Mouse (Mus musculus) cerebellum, adult 2 months (tissue): Measurements from ENCODE around the gene Gm43638. TPM values are rescaled to one million over a fixed set of nuclear protein-coding genes. Genes with fewer than 3 reads are reported as not detected.
"Not testable (repeated sequence)": the region's sequence is repeated elsewhere in the genome, so short reads cannot be mapped to it uniquely, and the experiment has no call there.

Experiments used
- DNase-seq, 2 experiments: peaks; one replicate each; pipeline ENCODE4 v3.0.0; 2021
- H3K27ac ChIP-seq: fragments of 200-500 bp; 2 replicates; pipeline ENCODE4 v1.5.1; 2012; ENCODE audit warnings: low read length, control low read depth, inconsistent platforms; ENCODE audit not compliant: insufficient read depth
- H3K27me3 ChIP-seq: fragments of 200-500 bp; 2 replicates; pipeline ENCODE4 v1.6.1; 2012; ENCODE audit warnings: inconsistent platforms, mild to moderate bottlenecking, low read length, moderate library complexity; ENCODE audit not compliant: control insufficient read depth, insufficient read depth
- H3K4me1 ChIP-seq: fragments of 200-500 bp; 2 replicates; pipeline ENCODE4 v1.6.1; 2011; ENCODE audit warnings: low read length; ENCODE audit not compliant: control insufficient read depth, insufficient read depth
- H3K4me3 ChIP-seq: fragments of 200-500 bp; replicated peaks from 2 replicates; pipeline ENCODE3; 2011; ENCODE audit warnings: mild to moderate bottlenecking, low read depth, low read length, control low read depth; ENCODE audit not compliant: insufficient read depth
- CTCF ChIP-seq: fragments of 200-500 bp; IDR thresholded peaks from 2 replicates; pipeline ENCODE4 v1.5.1; 2011; ENCODE audit warnings: low read depth, mild to moderate bottlenecking, control low read depth, low read length, moderate library complexity, borderline replicate concordance; ENCODE audit not compliant: insufficient read depth
- POLR2A ChIP-seq: fragments of 200-500 bp; IDR thresholded peaks from 2 replicates; pipeline ENCODE4 v1.6.1; 2011; ENCODE audit warnings: low read length, control low read depth, borderline replicate concordance; ENCODE audit not compliant: insufficient read depth
- WGBS: fragments of 180-500 bp; shearing (Covaris S2); methylation state at CpG from one replicate; pipeline ENCODE4 v1.1.7; 2018; 5-methylcytosine and 5-hydroxymethylcytosine counted together
- polyA plus RNA-seq: library from polyadenylated mRNA; depleted of rRNA; stranded (reverse); fragments of >200 nt; gene quantifications from 2 replicates; pipeline ENCODE4 v1.2.3, GENCODE M21; 2012

Gene Gm43638
- polyA plus RNA-seq, 1 experiment: not detected

DNA sequence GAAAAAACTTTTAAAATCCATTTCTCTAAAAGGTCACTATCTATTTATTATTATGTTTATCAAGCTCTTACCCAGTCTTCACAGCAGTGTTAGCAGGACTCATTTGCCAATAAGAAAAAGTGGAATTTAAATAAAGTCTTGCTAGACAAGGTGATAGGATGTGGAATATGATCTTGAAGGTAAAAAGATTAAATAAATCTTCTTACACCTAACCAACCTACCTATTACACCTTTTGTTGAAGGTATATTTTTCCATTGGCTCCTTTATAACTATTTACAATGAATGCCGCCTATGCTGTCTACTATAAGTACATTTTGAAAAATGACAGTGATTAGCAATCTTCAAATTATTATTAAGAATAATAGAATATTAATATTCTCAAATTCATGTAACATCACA is 4.2 kb upstream of the Gm43638 start, which contains the start of gene Ugt2a1:
Gene Ugt2a1, minus strand, starts transcription at position 101 of the 400 bp plus-strand sequence.
- H3K27me3 ChIP-seq: no peaks in the 10 kb centered on the region
- no peaks in the 10 kb centered on the region for H3K4me1 ChIP-seq
- no peak for DNase-seq
- no peak within 1 kb of the TSS for H3K4me3 ChIP-seq
- TF ChIP-seq POLR2A (no peak), CTCF (no peak)
- no peak within 1 kb of the TSS for H3K27ac ChIP-seq
- 86% methylated on average over 1 of the region's 1 CpGs for WGBS

DNA sequence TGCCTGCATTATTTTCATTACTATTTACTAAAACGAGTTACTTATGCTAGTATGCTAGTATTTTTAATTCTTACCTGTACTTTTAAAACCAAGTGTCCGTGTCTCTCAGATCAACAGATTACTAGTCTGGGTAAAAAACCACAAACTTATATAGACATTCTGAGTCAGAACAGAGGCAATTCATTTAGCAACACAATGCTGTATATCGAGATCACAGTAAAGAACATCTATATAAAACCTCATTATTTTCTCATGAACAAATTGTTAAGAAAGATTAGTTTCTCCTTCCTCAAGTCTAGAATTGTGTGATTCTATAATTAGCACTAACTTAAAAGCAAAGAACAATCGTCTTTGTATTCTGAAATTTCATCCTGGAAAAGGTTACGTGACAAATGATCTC is 4.4 kb downstream of the Gm43638 start, which contains the start of gene Ugt2a2:
Gene Ugt2a2, minus strand, starts transcription at position 101 of the 400 bp plus-strand sequence.
- TF ChIP-seq POLR2A (no peak), CTCF (no peak)
- Histone ChIP-seq H3K4me1 (no peaks in the 10 kb centered on the region), H3K4me3 (no peak within 1 kb of the TSS), H3K27ac (no peak within 1 kb of the TSS), H3K27me3 (no peaks in the 10 kb centered on the region)
- WGBS: 73% methylated on average over 5 of the region's 5 CpGs
- DNase-seq: no peak

DNA sequence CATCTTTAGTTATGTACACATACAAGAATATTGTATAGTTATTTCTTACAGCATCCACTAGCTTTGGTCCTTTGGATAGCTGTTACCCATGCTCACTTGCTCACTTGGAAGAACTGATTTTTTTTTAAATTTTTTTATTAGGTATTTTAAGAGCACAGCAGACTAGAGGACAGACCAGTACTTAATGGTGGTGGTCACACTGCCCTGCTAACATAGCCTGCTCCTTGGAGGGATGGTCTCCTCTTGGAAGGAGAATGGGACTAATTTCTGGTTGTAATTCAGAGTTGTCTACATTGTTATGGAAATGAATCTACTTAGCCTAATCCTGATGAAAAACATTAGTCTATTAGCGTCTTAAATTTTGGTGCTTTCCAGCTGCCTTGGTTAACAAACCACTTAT is 27.8 kb downstream of the Gm43638 start:
- no peak overlapping the region for H3K27ac ChIP-seq
- H3K4me1 ChIP-seq: no peaks in the 10 kb centered on the region
- H3K4me3 ChIP-seq: no peak overlapping the region
- TF ChIP-seq POLR2A: no peak
- TF ChIP-seq CTCF: no peak
- 27% methylated on average over 1 of the region's 1 CpGs for WGBS
- no peak for DNase-seq
- H3K27me3 ChIP-seq: no peaks in the 10 kb centered on the region

DNA sequence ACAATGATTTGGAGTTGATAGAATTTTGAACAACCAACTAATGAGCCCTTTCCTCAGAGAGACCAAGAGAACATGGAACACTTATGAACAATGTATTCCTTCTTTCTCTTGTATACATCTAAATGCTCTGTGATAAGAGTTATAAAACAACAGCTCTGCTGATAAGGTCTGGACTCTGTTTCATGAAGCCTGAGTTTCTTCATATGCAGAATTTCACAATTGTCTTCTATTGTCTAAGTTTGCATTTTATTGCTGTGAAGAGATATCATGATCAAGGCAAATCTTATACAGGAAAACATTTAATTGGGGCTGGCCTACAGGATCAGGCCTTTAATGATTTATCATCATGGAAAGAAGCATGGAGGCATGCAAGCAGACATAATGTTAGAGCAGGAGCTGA is 28.9 kb downstream of the Gm43638 start:
- H3K27ac ChIP-seq: no peak overlapping the region
- no peaks in the 10 kb centered on the region for H3K27me3 ChIP-seq
- no peak for DNase-seq
- H3K4me3 ChIP-seq: no peak overlapping the region
- no peaks in the 10 kb centered on the region for H3K4me1 ChIP-seq
- TF ChIP-seq CTCF (no peak), POLR2A (no peak)

DNA sequence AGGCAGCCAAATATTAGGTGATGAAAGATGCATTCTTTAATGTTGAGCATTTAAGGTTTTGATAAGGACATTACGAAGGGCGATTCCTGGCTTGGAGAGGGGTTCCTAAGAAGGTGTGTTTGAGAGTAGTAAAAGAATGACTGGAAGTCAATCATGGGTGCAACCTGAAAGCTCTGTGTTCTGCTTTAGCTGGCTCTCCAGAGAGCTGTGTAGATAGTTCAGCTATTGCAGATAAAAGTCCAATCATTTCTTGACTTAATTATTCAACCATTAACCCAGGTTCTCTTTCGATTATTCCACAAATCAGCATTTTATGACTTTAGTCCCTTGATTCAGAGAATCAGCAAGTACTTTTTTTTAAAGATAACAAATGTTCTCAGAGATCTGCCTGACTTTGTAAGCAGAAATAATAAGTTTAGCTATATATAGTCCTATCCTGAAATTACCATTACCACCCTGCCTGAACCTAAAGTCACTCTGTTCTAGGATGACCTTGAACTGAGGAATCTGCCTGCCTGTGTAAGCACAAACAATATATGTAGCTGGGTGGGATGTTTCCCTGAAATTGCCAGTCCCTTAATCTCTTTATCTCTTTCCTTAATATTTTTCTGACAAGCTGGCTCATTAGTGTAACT is 30.3 kb downstream of the Gm43638 start:
- WGBS: 91% methylated on average over 3 of the region's 3 CpGs
- no peak overlapping the region for H3K4me3 ChIP-seq
- no peak for DNase-seq
- TF ChIP-seq POLR2A (no peak), CTCF (no peak)
- no peaks in the 10 kb centered on the region for H3K4me1 ChIP-seq
- no peak overlapping the region for H3K27ac ChIP-seq
- no peaks in the 10 kb centered on the region for H3K27me3 ChIP-seq

DNA sequence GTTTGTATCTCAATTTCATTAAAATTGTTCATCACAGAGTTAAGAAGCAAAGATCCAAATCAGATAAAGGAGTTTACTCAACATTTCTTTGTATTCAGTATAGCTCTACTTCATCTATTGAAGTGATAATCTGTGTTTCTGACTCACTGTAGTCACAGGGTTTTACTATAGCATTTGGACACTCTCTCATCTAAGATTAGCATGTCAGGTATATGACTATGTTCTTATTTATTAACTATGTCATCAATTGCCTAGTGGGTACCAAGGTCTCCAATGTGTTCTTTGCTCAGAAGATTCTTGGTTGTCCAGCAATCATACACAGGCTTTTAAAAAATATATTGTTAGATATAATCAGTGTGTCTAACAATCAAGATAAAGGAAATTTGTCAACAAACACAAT is 31.1 kb downstream of the Gm43638 start:
- no peaks in the 10 kb centered on the region for H3K27me3 ChIP-seq
- H3K4me3 ChIP-seq: no peak overlapping the region
- no peaks in the 10 kb centered on the region for H3K4me1 ChIP-seq
- no peak overlapping the region for H3K27ac ChIP-seq
- no peak for DNase-seq
- no peak for TF ChIP-seq CTCF
- TF ChIP-seq POLR2A: no peak

DNA sequence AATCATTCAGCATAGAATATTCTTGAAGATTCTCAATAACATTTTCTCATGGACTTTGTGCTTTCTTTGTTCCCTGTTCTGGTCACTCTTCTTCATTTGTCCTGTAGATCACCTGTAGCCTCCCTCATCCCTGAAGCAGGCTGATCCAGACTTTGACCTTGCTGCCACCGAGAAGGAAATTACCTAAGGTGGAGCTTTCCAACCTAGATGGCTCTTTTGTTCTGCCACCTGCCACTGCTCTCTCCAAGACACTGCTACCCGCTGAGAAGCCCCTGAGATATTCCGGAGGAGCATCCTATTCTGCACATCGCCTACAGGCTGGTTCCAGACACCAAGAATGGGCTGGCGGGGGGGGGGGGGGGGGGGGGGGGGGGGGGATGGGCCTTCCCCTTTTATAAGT is 34.1 kb downstream of the Gm43638 start:
- H3K4me1 ChIP-seq, H3K27me3 ChIP-seq, DNase-seq, H3K27ac ChIP-seq, H3K4me3 ChIP-seq: not testable (repeated sequence)
- 62% methylated on average over 4 of the region's 5 CpGs for WGBS

DNA sequence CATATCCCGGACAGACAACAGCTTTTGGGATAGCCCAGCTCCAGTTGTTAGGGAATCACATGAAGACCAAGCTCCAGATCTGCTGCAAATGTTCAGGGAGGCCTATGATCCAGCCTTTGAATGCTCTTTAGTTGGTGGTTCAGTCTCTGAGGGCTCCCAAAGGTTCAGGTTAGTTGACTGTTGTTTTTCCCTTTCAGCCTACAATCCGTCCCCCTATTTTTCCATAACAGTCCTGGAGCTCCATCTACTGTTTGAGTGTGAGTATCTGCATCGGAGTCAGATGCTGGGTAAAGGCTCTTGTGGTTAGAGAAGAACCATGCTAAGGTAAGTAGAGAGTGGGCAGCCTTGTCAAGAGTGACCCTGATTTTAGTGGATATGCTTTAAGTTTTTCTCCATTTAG is 50.3 kb downstream of the Gm43638 start:
- H3K4me1 ChIP-seq: no peaks in the 10 kb centered on the region
- H3K27me3 ChIP-seq: no peaks in the 10 kb centered on the region
- TF ChIP-seq CTCF (no peak), POLR2A (no peak)
- WGBS: 43% methylated on average over 3 of the region's 3 CpGs
- H3K4me3 ChIP-seq: no peak overlapping the region
- H3K27ac ChIP-seq: no peak overlapping the region
- no peak for DNase-seq
